Mouse (Mus musculus) testis, adult 2 months (tissue): ENCODE measurements around the gene Uqcr11.

Source experiments
- CTCF ChIP-seq: fragments of 200-500 bp; IDR thresholded peaks from 2 replicates; pipeline ENCODE4 v1.5.1; 2012; ENCODE audit warnings: low read depth, mild to moderate bottlenecking, inconsistent platforms, low read length, moderate library complexity; ENCODE audit not compliant: control insufficient read depth, insufficient read depth, insufficient replicate concordance
- POLR2A ChIP-seq: fragments of 200-500 bp; IDR thresholded peaks from 2 replicates; pipeline ENCODE4 v1.6.1; 2012; ENCODE audit warnings: low read depth, mild to moderate bottlenecking, inconsistent platforms, low read length, moderate library complexity; ENCODE audit not compliant: control insufficient read depth

GRCm38 (mm10) chr10:80441598-80441997 lies 35.0 kb upstream of the Uqcr11 start:
- no peak for TF ChIP-seq POLR2A
- TF ChIP-seq CTCF, result no peak
